10 mouse cellular contexts compared by ENCODE assay signal in genomic region chr1:44155287-44155686, GRCm38 (mm10). TPM values are rescaled to one million over a fixed set of nuclear protein-coding genes. Genes with fewer than 3 reads are reported as not detected.
A peak's percentile ranks its signal among the peaks of the same experiment; 100 is the strongest.
DNase-seq lines count a peak whose midpoint lies in the region; ATAC-seq and TF ChIP-seq lines count a peak whose summit lies in the region.
"Had no signal": no experiment of that assay in that cellular context is flagged by ENCODE, and none has a peak within 500 bp of the region (broad histone marks: within the 10 kb centered on the region; RNA-seq: fewer than 3 reads in every experiment).

No protein-coding gene starts in this region.

- H3K4me1 ChIP-seq in intestine, postnatal 0 days (replicated peaks; ENCODE audit: control insufficient read depth, insufficient read depth, low read length): no peaks in the 10 kb centered on the region
- H3K4me1 ChIP-seq in intestine, embryonic 16.5 days (ENCODE audit: control insufficient read depth, insufficient read depth, low read length): no peaks in the 10 kb centered on the region
- no peaks in the 10 kb centered on the region for H3K4me1 ChIP-seq in thymus, adult 2 months (replicated peaks; ENCODE audit: control insufficient read depth, insufficient read depth, low read length)

- H3K4me3 ChIP-seq in intestine, postnatal 0 days (ENCODE audit: low read depth, low read length): no peak overlapping the region
- H3K4me3 ChIP-seq in intestine, embryonic 16.5 days (ENCODE audit: low read length): no peak overlapping the region
- no peak overlapping the region for H3K4me3 ChIP-seq in thymus, adult 2 months (ENCODE audit: control insufficient read depth, insufficient read depth, low read length)

- intact Hi-C loops in heart, postnatal 25 days (cut with DNase I): no loop called here

- H3K9ac ChIP-seq in intestine, postnatal 0 days (ENCODE audit: low read depth, low read length): no peak overlapping the region
- H3K9ac ChIP-seq in intestine, embryonic 16.5 days (ENCODE audit: low read depth, low read length): no peak overlapping the region

- peak; percentile 23 for DNase-seq in thymus, adult 2 months
- no peak for DNase-seq in thymus, adult 18-20 months
- no peak for DNase-seq in adrenal gland, postnatal 4 days (ENCODE audit: low spot score in 2 of 2)
- DNase-seq in heart, postnatal 25 days (ENCODE audit: low spot score): no peak
- DNase-seq in left cerebral cortex, adult 8-10 months (ENCODE audit: low spot score in 2 of 2): no peak
- DNase-seq: adrenal gland, adult 8-10 months; kidney, adult 18-20 months had no signal

- no peaks in the 10 kb centered on the region for H3K9me3 ChIP-seq in intestine, postnatal 0 days (ENCODE audit: control insufficient read depth)
- no peaks in the 10 kb centered on the region for H3K9me3 ChIP-seq in intestine, embryonic 16.5 days (ENCODE audit: control insufficient read depth, low read length)

- no peak for TF ChIP-seq POLR2A in thymus, adult 2 months (IDR thresholded peaks at IDR 0.05; ENCODE audit: control insufficient read depth, extremely low read depth, insufficient read depth, low read length, poor library complexity)

- no peak overlapping the region for H3K4me2 ChIP-seq in intestine, postnatal 0 days (replicated peaks; ENCODE audit: low read depth)
- no peak overlapping the region for H3K4me2 ChIP-seq in intestine, embryonic 16.5 days (ENCODE audit: low read depth, low read length)

- ATAC-seq in intestine, postnatal 0 days: no peak
- no peak for ATAC-seq in intestine, embryonic 16.5 days
- ATAC-seq in common myeloid progenitor, adult 5-6 weeks (replicated peaks; ENCODE audit: low read depth, poor library complexity, severe bottlenecking): peak; percentile 72

- no peaks in the 10 kb centered on the region for H3K27me3 ChIP-seq in intestine, postnatal 0 days (replicated peaks; ENCODE audit: control insufficient read depth, insufficient read depth, low read length)
- no peaks in the 10 kb centered on the region for H3K27me3 ChIP-seq in intestine, embryonic 16.5 days (replicated peaks; ENCODE audit: control insufficient read depth, insufficient read depth, low read length)
- no peaks in the 10 kb centered on the region for H3K27me3 ChIP-seq in thymus, adult 2 months (ENCODE audit: control insufficient read depth, insufficient read depth, low read length)

- WGBS in intestine, postnatal 0 days: 92% methylated on average over 4 of the region's 4 CpGs
- 92% methylated on average over 4 of the region's 4 CpGs for WGBS in intestine, embryonic 16.5 days
- 98% methylated on average over 4 of the region's 4 CpGs for WGBS in thymus, adult 2 months

- peak; percentile 71 for TF ChIP-seq CTCF in intestine, postnatal 0 days (IDR thresholded peaks at IDR 0.05; ENCODE audit: low read depth)
- no peak for TF ChIP-seq CTCF in thymus, adult 2 months (IDR thresholded peaks at IDR 0.05; ENCODE audit: borderline replicate concordance, control insufficient read depth, extremely low read depth, insufficient read depth, low read length, poor library complexity)

- H3K27ac ChIP-seq in intestine, postnatal 0 days (ENCODE audit: low read depth, low read length): no peak overlapping the region
- no peak overlapping the region for H3K27ac ChIP-seq in intestine, embryonic 16.5 days (ENCODE audit: low read length)
- H3K27ac ChIP-seq in thymus, adult 2 months (ENCODE audit: control insufficient read depth, insufficient read depth, low read length): no peak overlapping the region

- peaks cover 16% of the 10 kb centered on the region for H3K36me3 ChIP-seq in intestine, postnatal 0 days (ENCODE audit: control insufficient read depth, insufficient read depth)
- H3K36me3 ChIP-seq in intestine, embryonic 16.5 days (ENCODE audit: control insufficient read depth, insufficient read depth, low read length): peaks cover 3% of the 10 kb centered on the region; the same call in 1 of the 2 replicates
- peaks cover 17% of the 10 kb centered on the region for H3K36me3 ChIP-seq in thymus, adult 2 months (ENCODE audit: control insufficient read depth, insufficient read depth, low read length)

RNA-seq across cellular contexts. Expression of gene Ercc5, which starts 7.7 kb away (rescaled TPM):
- polyA plus RNA-seq in intestine, postnatal 0 days (2015; fragmentation: Nextera tagmentation; extraction: Ambion mirVana): 7.6 and 8.7 TPM in 2 replicates
- polyA plus RNA-seq in intestine, embryonic 16.5 days (2015; fragmentation: Nextera tagmentation; extraction: Ambion mirVana): 10.5 and 12.0 TPM in 2 replicates
- polyA plus RNA-seq in thymus, adult 2 months (2012; rRNA removed): 5.9 and 6.2 TPM in 2 replicates
- 10.5 and 16.6 TPM in 2 replicates for total RNA-seq in common myeloid progenitor, adult 5-6 weeks (2017)
- 10 to 100 TPM; 24.3 to 29.5 TPM for total RNA-seq in adrenal gland, postnatal 4 days (2021)
- 10 to 100 TPM; 16.0 to 19.4 TPM for total RNA-seq in heart, postnatal 25 days (2021)
- 10 to 100 TPM; 20.8 to 24.0 (median 22.3) TPM for total RNA-seq in left cerebral cortex, adult 8-10 months (2022)

RNA-seq across cellular contexts. Expression of gene Bivm, which starts 36.5 kb away (rescaled TPM):
- 7.4 and 7.6 TPM in 2 replicates for polyA plus RNA-seq in intestine, postnatal 0 days (2015; fragmentation: Nextera tagmentation; extraction: Ambion mirVana)
- 15.2 and 17.1 TPM in 2 replicates for polyA plus RNA-seq in intestine, embryonic 16.5 days (2015; fragmentation: Nextera tagmentation; extraction: Ambion mirVana)
- 3.9 and 4.2 TPM in 2 replicates for polyA plus RNA-seq in thymus, adult 2 months (2012; rRNA removed)
- 8.5 and 12.3 TPM in 2 replicates for total RNA-seq in common myeloid progenitor, adult 5-6 weeks (2017)
- 10 to 100 TPM; 21.1 to 25.2 TPM for total RNA-seq in adrenal gland, postnatal 4 days (2021)
- total RNA-seq in heart, postnatal 25 days (2021): 10 to 100 TPM in 1 of 2 experiments, 1 to 10 TPM in 1; 10.0 to 11.3 TPM
- 10 to 100 TPM; 35.9 to 40.2 (median 39.1) TPM for total RNA-seq in left cerebral cortex, adult 8-10 months (2022)

RNA-seq across cellular contexts. Expression of gene Kdelc1, which starts 36.7 kb away (rescaled TPM):
- polyA plus RNA-seq in intestine, postnatal 0 days (2015; fragmentation: Nextera tagmentation; extraction: Ambion mirVana): 13.2 and 14.7 TPM in 2 replicates
- polyA plus RNA-seq in intestine, embryonic 16.5 days (2015; fragmentation: Nextera tagmentation; extraction: Ambion mirVana): 39.9 and 45.6 TPM in 2 replicates
- 10.9 and 11.9 TPM in 2 replicates for polyA plus RNA-seq in thymus, adult 2 months (2012; rRNA removed)
- 28.7 and 33.8 TPM in 2 replicates for total RNA-seq in common myeloid progenitor, adult 5-6 weeks (2017)
- total RNA-seq in adrenal gland, postnatal 4 days (2021): 10 to 100 TPM; 28.9 to 31.6 TPM
- total RNA-seq in heart, postnatal 25 days (2021): 10 to 100 TPM; 23.0 to 24.9 TPM
- total RNA-seq in left cerebral cortex, adult 8-10 months (2022): 10 to 100 TPM in 2 of 4 experiments, 1 to 10 TPM in 2; 8.2 to 10.5 (median 10.0) TPM

RNA-seq across cellular contexts. Expression of gene Tex30, which starts 53.0 kb away (rescaled TPM):
- 37.0 and 39.0 TPM in 2 replicates for polyA plus RNA-seq in intestine, postnatal 0 days (2015; fragmentation: Nextera tagmentation; extraction: Ambion mirVana)
- polyA plus RNA-seq in intestine, embryonic 16.5 days (2015; fragmentation: Nextera tagmentation; extraction: Ambion mirVana): 58.4 and 71.5 TPM in 2 replicates
- 24.3 and 25.1 TPM in 2 replicates for polyA plus RNA-seq in thymus, adult 2 months (2012; rRNA removed)
- total RNA-seq in common myeloid progenitor, adult 5-6 weeks (2017): 86.0 and 92.4 TPM in 2 replicates
- 10 to 100 TPM; 13.3 to 15.9 TPM for total RNA-seq in adrenal gland, postnatal 4 days (2021)
- total RNA-seq in heart, postnatal 25 days (2021): 1 to 10 TPM; 5.3 to 8.0 TPM
- 10 to 100 TPM in 2 of 4 experiments, 1 to 10 TPM in 2; 7.1 to 10.5 (median 10.1) TPM for total RNA-seq in left cerebral cortex, adult 8-10 months (2022)
